Mouse (Mus musculus) intestine, postnatal 0 days (tissue): ENCODE results near the gene Map3k11. TPM values are rescaled to one million over a fixed set of nuclear protein-coding genes. Genes with fewer than 3 reads are reported as not detected.
A peak's percentile ranks its signal among the peaks of the same experiment; 100 is the strongest.

Experiments
- ATAC-seq: fragments of 200-750 bp; cut with Nextera tagmentation; 2 replicates; pipeline ENCODE4 v1.8.0; 2017; ENCODE audit warnings: mild to moderate bottlenecking, moderate TSS enrichment, moderate library complexity
- H3K27ac ChIP-seq: fragments of 300-500 bp; sonication (generic); 2 replicates; pipeline ENCODE4 v1.5.1; 2014; ENCODE audit warnings: mild to moderate bottlenecking, low read depth, low read length, moderate library complexity
- H3K27me3 ChIP-seq: fragments of 300-500 bp; sonication (generic); replicated peaks from 2 replicates; pipeline ENCODE4 v1.6.1; 2014; ENCODE audit warnings: low read length, mixed read lengths; ENCODE audit not compliant: control insufficient read depth, insufficient read depth
- H3K36me3 ChIP-seq: fragments of 300-500 bp; sonication (generic); 2 replicates; pipeline ENCODE4 v1.6.1; 2014; ENCODE audit warnings: mild to moderate bottlenecking, moderate library complexity; ENCODE audit not compliant: control insufficient read depth, insufficient read depth
- H3K4me1 ChIP-seq: fragments of 300-500 bp; sonication (generic); replicated peaks from 2 replicates; pipeline ENCODE4 v1.6.1; 2014; ENCODE audit warnings: antibody characterized with exemption, low read length, mixed read lengths; ENCODE audit not compliant: control insufficient read depth, insufficient read depth
- H3K4me2 ChIP-seq: fragments of 300-500 bp; sonication (generic); replicated peaks from 2 replicates; pipeline ENCODE4 v1.6.1; 2014; ENCODE audit warnings: low read depth, mild to moderate bottlenecking, moderate library complexity
- H3K4me3 ChIP-seq: fragments of 300-500 bp; sonication (generic); 2 replicates; pipeline ENCODE4 v1.5.1; 2014; ENCODE audit warnings: low read depth, low read length
- H3K9ac ChIP-seq: fragments of 300-500 bp; sonication (generic); 2 replicates; pipeline ENCODE4 v1.6.1; 2014; ENCODE audit warnings: mild to moderate bottlenecking, low read depth, low read length
- H3K9me3 ChIP-seq: fragments of 300-500 bp; sonication (generic); 2 replicates; pipeline ENCODE4 v1.6.1; 2016; ENCODE audit warnings: mixed run types; ENCODE audit not compliant: control insufficient read depth
- CTCF ChIP-seq: sonication (generic); IDR thresholded peaks from 2 replicates; pipeline ENCODE4 v1.5.1; 2016; ENCODE audit warnings: low read depth, mild to moderate bottlenecking, control low read depth, antibody characterized with exemption, moderate library complexity
- WGBS: fragments of 180-500 bp; shearing (Covaris S2); extraction: QIAGEN DNeasy Blood & Tissue Kit; methylation state at CpG from one replicate; pipeline ENCODE4 v1.1.7; 2014; 5-methylcytosine and 5-hydroxymethylcytosine counted together
- polyA plus RNA-seq: library from polyadenylated mRNA; unstranded; fragments of >200 nt; fragmentation: Nextera tagmentation; extraction: Ambion mirVana; gene quantifications from 2 replicates; pipeline ENCODE4 v1.2.1, GENCODE M21; 2015

Map3k11 gene
- polyA plus RNA-seq, 1 experiment from 2014 or later, result 29.4 TPM

GRCm38 (mm10) chr19:5653969-5654719, 34.4 kb upstream of the Map3k11 start:
- Histone ChIP-seq H3K27me3 (no peaks in the 10 kb centered on the region), H3K36me3 (peaks cover 44% of the 10 kb centered on the region), H3K4me2 (peak overlapping the region; percentile 76), H3K9me3 (no peaks in the 10 kb centered on the region), H3K4me3 (peak overlapping the region; percentile 35), H3K27ac (no peak overlapping the region), H3K9ac (no peak overlapping the region), H3K4me1 (no peaks in the 10 kb centered on the region; the same call in 1 of the 2 replicates)
- peak; percentile 77 for ATAC-seq
- 18% methylated on average over 62 of the region's 62 CpGs for WGBS
- no peak for TF ChIP-seq CTCF

DNA sequence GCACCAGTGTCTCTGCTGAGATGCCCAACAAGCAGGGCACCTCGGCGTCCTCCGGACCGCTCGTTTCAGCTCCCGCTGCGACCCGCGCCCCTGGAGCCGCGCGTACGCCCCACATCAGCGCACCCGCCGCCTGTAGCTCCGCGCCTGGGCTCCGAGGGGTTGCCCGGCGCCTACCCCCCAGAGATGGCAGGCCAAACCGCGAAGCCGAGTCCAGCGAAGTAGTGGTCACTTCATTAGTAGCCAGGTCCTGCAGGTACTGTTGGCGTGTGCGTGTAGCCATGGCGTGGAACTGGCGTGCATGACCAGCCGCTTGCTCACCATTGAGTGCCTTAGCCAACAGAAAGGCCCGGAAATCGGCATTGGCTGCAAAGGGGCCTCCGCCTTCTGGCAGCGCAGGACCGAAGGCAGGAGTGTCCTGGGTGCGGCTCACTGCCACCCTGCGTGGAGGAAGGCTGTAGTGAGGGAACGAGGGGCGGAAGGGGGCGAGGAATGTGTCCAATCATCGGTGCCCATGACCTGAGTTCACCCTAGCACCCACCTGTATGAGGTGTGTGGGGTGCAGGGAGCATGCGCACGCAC, 33.7 kb upstream of the Map3k11 start:
- peak overlapping the region; percentile 76 for H3K4me2 ChIP-seq
- peak overlapping the region; percentile 35 for H3K4me3 ChIP-seq
- no peak; the same call in 1 of the 2 replicates for ATAC-seq
- no peak overlapping the region for H3K27ac ChIP-seq
- H3K4me1 ChIP-seq, result no peaks in the 10 kb centered on the region; the same call in 1 of the 2 replicates
- H3K9ac ChIP-seq, result no peak overlapping the region
- WGBS, result 26% methylated on average over 43 of the region's 43 CpGs
- peaks cover 48% of the 10 kb centered on the region for H3K36me3 ChIP-seq
- no peaks in the 10 kb centered on the region for H3K9me3 ChIP-seq
- no peaks in the 10 kb centered on the region for H3K27me3 ChIP-seq
- TF ChIP-seq CTCF, result no peak

DNA sequence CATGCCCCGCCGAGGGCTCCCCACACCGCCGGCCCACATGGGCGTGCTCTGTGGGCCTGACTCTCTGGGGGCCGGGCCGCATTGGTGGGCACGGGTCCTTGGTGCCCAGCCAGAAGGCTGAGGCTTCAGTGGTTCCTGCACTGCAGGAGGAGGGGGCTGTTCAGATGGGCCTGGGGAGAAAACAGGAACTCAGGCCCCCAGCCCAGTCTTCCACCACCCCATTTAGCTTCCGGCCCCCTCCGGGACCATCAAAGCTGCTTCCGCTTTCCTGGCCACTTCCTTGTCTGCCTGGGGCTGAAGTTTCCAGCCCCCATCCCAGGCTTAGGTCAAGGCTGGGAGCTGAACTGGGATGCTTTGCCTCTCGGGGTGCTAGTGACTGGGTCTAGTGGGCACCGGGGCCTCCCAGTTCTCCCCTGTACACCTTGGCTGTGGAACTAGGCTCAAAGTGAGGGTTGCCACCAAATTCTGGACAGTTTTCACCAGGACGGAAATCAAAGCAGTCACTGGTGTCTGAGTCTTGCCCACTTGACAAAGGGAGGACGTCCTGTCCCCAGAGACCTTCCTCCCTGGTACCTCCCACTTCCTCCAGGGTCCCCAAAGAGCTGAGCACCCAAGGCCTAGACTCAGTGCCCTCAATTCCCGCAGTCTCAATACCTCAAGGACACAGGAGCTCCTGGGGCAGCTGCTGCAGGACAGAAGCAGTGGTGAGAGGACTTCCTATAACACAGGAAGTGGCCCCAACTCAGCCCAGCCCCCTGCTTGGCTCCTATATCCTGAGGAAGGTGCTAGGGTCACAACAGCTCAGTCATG, 27.4 kb upstream of the Map3k11 start:
- H3K4me3 ChIP-seq, result peak overlapping the region; percentile 11; the same call in 1 of the 2 replicates
- H3K9ac ChIP-seq, result no peak overlapping the region
- no peaks in the 10 kb centered on the region for H3K9me3 ChIP-seq
- H3K27me3 ChIP-seq, result no peaks in the 10 kb centered on the region
- peaks cover 41% of the 10 kb centered on the region for H3K36me3 ChIP-seq
- H3K4me1 ChIP-seq, result peaks cover 6% of the 10 kb centered on the region
- WGBS, result 70% methylated on average over 7 of the region's 16 CpGs
- TF ChIP-seq CTCF, result no peak
- no peak overlapping the region for H3K27ac ChIP-seq
- H3K4me2 ChIP-seq, result peak overlapping the region; percentile 78
- ATAC-seq, result no peak

DNA sequence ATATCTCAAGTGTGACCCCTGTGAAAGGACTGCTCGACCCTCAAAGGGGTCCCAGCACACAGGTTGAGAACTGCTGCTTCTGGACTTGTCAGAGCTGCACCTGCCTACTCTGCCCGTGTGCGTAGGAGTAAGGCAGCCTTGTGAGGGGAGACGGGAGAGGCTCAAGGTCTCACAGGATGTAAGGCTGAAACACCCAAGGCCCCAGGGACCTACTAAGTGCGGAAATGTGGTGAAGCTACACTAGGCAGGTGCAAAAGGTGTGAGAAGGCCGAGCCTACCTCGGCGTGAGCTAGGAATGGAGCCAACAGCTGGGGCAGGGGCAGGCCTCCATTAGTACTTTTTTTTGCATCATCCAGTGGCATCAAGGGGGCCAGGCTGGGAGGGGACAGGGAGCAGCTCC, 26.2 kb upstream of the Map3k11 start:
- TF ChIP-seq CTCF, result no peak
- H3K27me3 ChIP-seq, result no peaks in the 10 kb centered on the region
- H3K9me3 ChIP-seq, result no peaks in the 10 kb centered on the region
- ATAC-seq, result no peak
- H3K36me3 ChIP-seq, result peaks cover 52% of the 10 kb centered on the region
- no peak overlapping the region for H3K9ac ChIP-seq
- H3K4me3 ChIP-seq, result peak overlapping the region; percentile 49
- H3K4me1 ChIP-seq, result peaks cover 6% of the 10 kb centered on the region
- H3K4me2 ChIP-seq, result peak overlapping the region; percentile 78
- H3K27ac ChIP-seq, result no peak overlapping the region
- WGBS, result 76% methylated on average over 8 of the region's 8 CpGs

GRCm38 (mm10) chr19:5662981-5663913, 25.3 kb upstream of the Map3k11 start, which contains the start of gene Sipa1:
TSS of gene Sipa1 (minus strand) at chr19:5663707.
- 3% methylated on average over 32 of the region's 32 CpGs for WGBS
- peaks cover 49% of the 10 kb centered on the region for H3K36me3 ChIP-seq
- peaks cover 6% of the 10 kb centered on the region for H3K4me1 ChIP-seq
- peak within 1 kb of the TSS; percentile 78 for H3K4me2 ChIP-seq
- H3K9ac ChIP-seq, result peak within 1 kb of the TSS; percentile 59
- TF ChIP-seq CTCF, result peak; percentile 35
- H3K4me3 ChIP-seq, result peak within 1 kb of the TSS; percentile 49
- H3K27ac ChIP-seq, result peak within 1 kb of the TSS; percentile 57
- H3K27me3 ChIP-seq, result no peaks in the 10 kb centered on the region
- peak; percentile 88 for ATAC-seq
- H3K9me3 ChIP-seq, result no peaks in the 10 kb centered on the region
